Mouse (Mus musculus): ENCODE measurements around the gene Smyd3.

GRCm38 (mm10) chr1:179104447-179104846 is 413.4 kb downstream of the Smyd3 start:
- TF ChIP-seq CTCF (IDR thresholded peaks at IDR 0.05) (no peak), EP300 (IDR thresholded peaks at IDR 0.05) (no peak)
